Mouse (Mus musculus) hindbrain, postnatal 0 days (tissue): ENCODE data around the gene Tcea3. TPM values are rescaled to one million over a fixed set of nuclear protein-coding genes. Genes with fewer than 3 reads are reported as not detected.
A peak's percentile ranks its signal among the peaks of the same experiment; 100 is the strongest.

ENCODE experiments used
- ATAC-seq: fragments of 200-750 bp; cut with Nextera tagmentation; 2 replicates; pipeline ENCODE4 v1.8.0; 2017; ENCODE audit warnings: mild to moderate bottlenecking, moderate TSS enrichment, moderate library complexity
- DNase-seq: peaks from one replicate; pipeline ENCODE4 v3.0.0-alpha.2; 2015; ENCODE audit warnings: low spot score
- H3K27ac ChIP-seq: fragments of 300-500 bp; sonication (generic); 2 replicates; pipeline ENCODE4 v1.5.1; 2014; ENCODE audit warnings: mild to moderate bottlenecking
- H3K27me3 ChIP-seq: fragments of 300-500 bp; sonication (generic); 2 replicates; pipeline ENCODE4 v1.6.1; 2014; ENCODE audit warnings: low read length, mixed read lengths; ENCODE audit not compliant: insufficient read depth
- H3K36me3 ChIP-seq: fragments of 300-500 bp; sonication (generic); 2 replicates; pipeline ENCODE4 v1.6.1; 2014; ENCODE audit warnings: low read length, mixed read lengths; ENCODE audit not compliant: insufficient read depth
- H3K4me1 ChIP-seq: fragments of 300-500 bp; sonication (generic); 2 replicates; pipeline ENCODE4 v1.6.1; 2014; ENCODE audit warnings: antibody characterized with exemption, low read length, mixed read lengths; ENCODE audit not compliant: insufficient read depth
- H3K4me2 ChIP-seq: fragments of 300-500 bp; sonication (generic); 2 replicates; pipeline ENCODE4 v1.6.1; 2014; ENCODE audit warnings: low read depth, mild to moderate bottlenecking, low read length, moderate library complexity, mixed read lengths
- H3K4me3 ChIP-seq: fragments of 300-500 bp; sonication (generic); 2 replicates; pipeline ENCODE4 v1.5.1; 2014; ENCODE audit warnings: low read length
- H3K9ac ChIP-seq: fragments of 300-500 bp; sonication (generic); replicated peaks from 2 replicates; pipeline ENCODE4 v1.6.1; 2014; ENCODE audit warnings: mild to moderate bottlenecking, low read length, moderate library complexity, mixed read lengths
- H3K9me3 ChIP-seq: fragments of 300-500 bp; sonication (generic); 2 replicates; pipeline ENCODE4 v1.6.1; 2016; ENCODE audit warnings: low read length, mixed read lengths
- CTCF ChIP-seq: IDR thresholded peaks from 2 replicates; pipeline ENCODE4 v1.5.1; 2016; ENCODE audit warnings: antibody characterized with exemption, control low read depth, low read depth
- WGBS: fragments of 180-500 bp; shearing (Covaris S2); extraction: QIAGEN DNeasy Blood & Tissue Kit; methylation state at CpG from one replicate; pipeline ENCODE4 v1.1.7; 2014; 5-methylcytosine and 5-hydroxymethylcytosine counted together
- polyA plus RNA-seq: library from polyadenylated mRNA; unstranded; fragments of >200 nt; fragmentation: Nextera tagmentation; extraction: Ambion mirVana; gene quantifications from 2 replicates; pipeline ENCODE4 v1.2.1, GENCODE M21; 2015
- total RNA-seq: library from RNA; depleted of rRNA; stranded (reverse); fragments of >200 nt; gene quantifications from 2 replicates; pipeline ENCODE4 v1.2.3, GENCODE M21; 2014; rRNA removed

The Tcea3 gene
- 2.2 TPM in 1 of 2 replicates, not detected in the other for total RNA-seq
- polyA plus RNA-seq: 2.7 and 3.3 TPM in 2 replicates

- H3K4me1 ChIP-seq: peaks cover 9% of the 10 kb centered on the region; the same call in 1 of the 2 replicates
- TF ChIP-seq CTCF: no peak
- WGBS: under 1% methylated on average over 46 of the region's 46 CpGs
- no peaks in the 10 kb centered on the region for H3K36me3 ChIP-seq
- H3K27ac ChIP-seq: no peak within 1 kb of the TSS
- no peaks in the 10 kb centered on the region for H3K9me3 ChIP-seq
- H3K27me3 ChIP-seq: peaks cover 36% of the 10 kb centered on the region
- 0 out of 2 replicates have a peak, but pooled peaks have one; percentile 22 for ATAC-seq
- DNase-seq: no peak
- H3K4me2 ChIP-seq: peak within 1 kb of the TSS; percentile 54
- peak within 1 kb of the TSS; percentile 35 for H3K4me3 ChIP-seq
- peak within 1 kb of the TSS; percentile 28 for H3K9ac ChIP-seq
These were observed at the start of gene Tcea3 for GRCm38 (mm10) chr4:136247729-136248463. TSS of gene Tcea3 (plus strand) at chr4:136247729.

GRCm38 (mm10) chr4:136198846-136199245, 48.7 kb upstream of the Tcea3 start:
- Histone ChIP-seq H3K27me3 (no peaks in the 10 kb centered on the region), H3K27ac (no peak overlapping the region), H3K9ac (no peak overlapping the region), H3K4me1 (no peaks in the 10 kb centered on the region), H3K36me3 (no peaks in the 10 kb centered on the region), H3K4me3 (no peak overlapping the region), H3K9me3 (no peaks in the 10 kb centered on the region), H3K4me2 (no peak overlapping the region)
- TF ChIP-seq CTCF: no peak
- no peak for ATAC-seq
- no peak for DNase-seq
- WGBS: 55% methylated on average over 7 of the region's 7 CpGs

- TF ChIP-seq CTCF: peak; percentile 92
- H3K9ac ChIP-seq: no peak overlapping the region
- no peaks in the 10 kb centered on the region for H3K36me3 ChIP-seq
- no peaks in the 10 kb centered on the region for H3K4me1 ChIP-seq
- no peak overlapping the region for H3K27ac ChIP-seq
- 28% methylated on average over 9 of the region's 9 CpGs for WGBS
- ATAC-seq (no peak), DNase-seq (peak; percentile 77)
- no peaks in the 10 kb centered on the region for H3K27me3 ChIP-seq
- no peak overlapping the region for H3K4me3 ChIP-seq
- H3K4me2 ChIP-seq: no peak overlapping the region
- H3K9me3 ChIP-seq: no peaks in the 10 kb centered on the region
These were observed 47.8 kb upstream of the Tcea3 start for GRCm38 (mm10) chr4:136199562-136200292.

- no peaks in the 10 kb centered on the region for H3K36me3 ChIP-seq
- 4% methylated on average over 9 of the region's 9 CpGs for WGBS
- 0 out of 2 replicates have a peak, but pooled peaks have one; percentile 57 for ATAC-seq
These were observed 45.0 kb upstream of the Tcea3 start for GRCm38 (mm10) chr4:136202509-136202908.

GRCm38 (mm10) chr4:136204775-136205174, 42.8 kb upstream of the Tcea3 start:
- Histone ChIP-seq H3K27ac (no peak overlapping the region), H3K4me3 (no peak overlapping the region), H3K4me1 (peaks cover 8% of the 10 kb centered on the region; the same call in 1 of the 2 replicates), H3K9ac (no peak overlapping the region), H3K27me3 (no peaks in the 10 kb centered on the region), H3K36me3 (no peaks in the 10 kb centered on the region), H3K4me2 (no peak overlapping the region), H3K9me3 (no peaks in the 10 kb centered on the region)
- DNase-seq (no peak), ATAC-seq (no peak)
- no peak for TF ChIP-seq CTCF
- 88% methylated on average over 2 of the region's 2 CpGs for WGBS

More at GRCm38 (mm10) chr4:136202509-136202908, 45.0 kb upstream of the Tcea3 start:
- Histone ChIP-seq H3K27me3 (no peaks in the 10 kb centered on the region), H3K4me3 (no peak overlapping the region), H3K27ac (no peak overlapping the region), H3K4me2 (no peak overlapping the region), H3K4me1 (peaks cover 8% of the 10 kb centered on the region; the same call in 1 of the 2 replicates), H3K9me3 (no peaks in the 10 kb centered on the region), H3K9ac (no peak overlapping the region)
- TF ChIP-seq CTCF: peak; percentile 88
- DNase-seq: peak; percentile 88

- H3K9ac ChIP-seq: peak within 1 kb of the TSS; percentile 74
- H3K4me3 ChIP-seq: peak within 1 kb of the TSS; percentile 66
- TF ChIP-seq CTCF: peak; percentile 23; the same call in 1 of the 2 replicates
- ATAC-seq: peak; percentile 90
- H3K27ac ChIP-seq: peak within 1 kb of the TSS; percentile 62
- H3K9me3 ChIP-seq: no peaks in the 10 kb centered on the region
- H3K36me3 ChIP-seq: no peaks in the 10 kb centered on the region
- DNase-seq: peak; percentile 94
- H3K4me2 ChIP-seq: peak within 1 kb of the TSS; percentile 99
- peaks cover 8% of the 10 kb centered on the region; the same call in 1 of the 2 replicates for H3K4me1 ChIP-seq
- WGBS: 1% methylated on average over 51 of the region's 54 CpGs
- H3K27me3 ChIP-seq: no peaks in the 10 kb centered on the region
These were observed 41.3 kb upstream of the Tcea3 start, which contains the start of gene Asap3 for GRCm38 (mm10) chr4:136206033-136206893. TSS of gene Asap3 (plus strand) at chr4:136206365.
